Mouse (Mus musculus): ENCODE measurements around the gene Mast2.

GRCm38 (mm10) chr4:116268220-116268619, 195.8 kb downstream of the Mast2 start:
- TF ChIP-seq CTCF (IDR thresholded peaks at IDR 0.05; ENCODE audit: low read depth) (0 out of 2 replicates have a peak, but pooled peaks have one; percentile 6), EP300 (IDR thresholded peaks at IDR 0.05; ENCODE audit: low read depth) (no peak)

All from liver, postnatal 0 days (tissue).